Comparison of ENCODE assay signal across 8 mouse cellular contexts in the genomic region with DNA sequence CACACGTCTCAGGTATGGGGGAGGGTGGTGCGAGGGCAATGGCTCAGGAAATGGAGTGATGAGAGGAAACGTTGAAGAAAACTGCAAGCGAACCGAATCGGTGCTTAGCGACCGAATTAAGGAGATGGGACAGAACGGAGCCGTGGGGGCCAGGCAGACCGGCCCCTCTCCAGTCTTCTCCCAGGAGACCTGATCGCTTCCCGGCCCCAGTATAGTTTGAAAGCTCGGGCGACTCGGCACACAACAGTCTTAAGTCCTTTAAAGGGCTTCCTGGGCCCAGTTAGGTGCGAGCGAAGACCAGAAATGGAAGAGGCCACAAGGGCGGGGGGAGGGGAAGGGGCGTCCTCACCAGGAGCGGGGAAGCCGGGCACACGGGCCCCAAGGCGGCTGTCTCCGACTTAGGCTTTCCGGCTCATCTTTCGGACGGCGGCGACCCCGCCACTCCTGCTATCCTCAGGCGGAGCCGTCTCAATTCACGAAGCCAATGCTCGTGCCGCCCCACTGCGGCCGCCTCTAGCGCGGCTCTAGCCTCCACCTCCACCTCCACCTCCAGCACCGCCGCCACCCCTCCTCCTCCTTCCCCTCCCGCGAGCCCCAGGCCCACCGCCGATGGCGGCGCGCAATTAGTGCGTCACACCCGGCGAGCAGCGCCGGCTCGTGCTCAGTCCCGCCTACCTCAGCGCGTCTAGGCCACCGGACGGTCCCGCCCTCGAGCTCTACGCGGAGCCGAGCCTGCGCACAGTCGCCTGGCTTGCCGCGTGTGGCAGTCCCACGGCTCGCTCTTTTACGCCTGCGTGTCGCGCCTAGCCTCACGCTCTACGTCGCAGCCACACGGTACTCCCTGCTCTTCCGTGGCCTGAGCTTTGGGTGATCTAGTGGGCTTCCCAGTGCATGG. TPM values are rescaled to one million over a fixed set of nuclear protein-coding genes. Genes with fewer than 3 reads are reported as not detected.
A peak's percentile ranks its signal among the peaks of the same experiment; 100 is the strongest.
DNase-seq lines count a peak whose midpoint lies in the region; ATAC-seq lines count a peak whose summit lies in the region.

Gene Senp3, minus strand, starts transcription at position 771 of the 895 bp plus-strand sequence.

- DNase-seq in adipocyte (ENCODE audit: low spot score), result peak; percentile 94
- DNase-seq in embryo, embryonic 10 days (ENCODE audit: low spot score), result peak; percentile 99
- peak; percentile 98 for DNase-seq in gastrocnemius, postnatal 14 days
- DNase-seq in left cerebral cortex, postnatal 10 days (ENCODE audit: extremely low spot score in 1 of 2, low spot score in 2 of 2), result peak; percentile 97 to 99
- DNase-seq in right cerebral cortex, postnatal 25 days, result peak; percentile 99
- peak; percentile 95 to 97 for DNase-seq in urinary bladder, postnatal 4 days (ENCODE audit: low spot score in 2 of 2)

- ATAC-seq in inflammation-experienced regulatory T-cells, adult 6 months, result peak; percentile 95
- peak; percentile 84 for ATAC-seq in megakaryocyte-erythroid progenitor cell, adult 5-6 weeks (replicated peaks; ENCODE audit: low FRiP score, low TSS enrichment, poor library complexity, severe bottlenecking)

- intact Hi-C loops in gastrocnemius, postnatal 14 days (cut with DNase I; ENCODE audit: low total_unique reads), result no loop called here
- intact Hi-C loops in left cerebral cortex, postnatal 10 days (cut with DNase I), result loop anchor here (2.0 to 5.0 kb wide), 2 partner anchors 36 to 73 kb away; no protein-coding TSS in a partner anchor

RNA-seq across cellular contexts. Expression of gene Senp3, which starts in this region (rescaled TPM):
- total RNA-seq in gastrocnemius, postnatal 14 days (2021), result 10 to 100 TPM; 22.4 to 23.2 TPM
- 10 to 100 TPM; 21.8 to 38.0 (median 32.0) TPM for polyA plus RNA-seq in inflammation-experienced regulatory T-cells, adult 6 months (2017; shearing (Covaris generic))
- 100 to 1,000 TPM in 1 of 2 experiments, 10 to 100 TPM in 1; 96.9 to 103 TPM for total RNA-seq in left cerebral cortex, postnatal 10 days (2021)
- 96.1 and 117 TPM in 2 replicates for total RNA-seq in megakaryocyte-erythroid progenitor cell, adult 5-6 weeks (2014; fragmentation: Nextera tagmentation)
- 98.4 and 120 TPM in 2 replicates for total RNA-seq in megakaryocyte-erythroid progenitor cell, adult 5-6 weeks (2017)

Comparison
In these comparisons a context has a peak if more than half of its experiments do, and no peak if none do; other contexts are left out.
1. Peak in every context shown above with its lines: DNase-seq and ATAC-seq.
2. RNA of gene Senp3 (total RNA-seq): 96.1 to 120 TPM in megakaryocyte-erythroid progenitor cell, adult 5-6 weeks and 96.9 to 103 TPM in left cerebral cortex, postnatal 10 days; 22.4 to 23.2 TPM in gastrocnemius, postnatal 14 days; every median in the first group is over 4 times any median in the second.